Mouse (Mus musculus): ENCODE measurements around the gene Add3. TPM values are rescaled to one million over a fixed set of nuclear protein-coding genes. Genes with fewer than 3 reads are reported as not detected.
"Not testable (repeated sequence)": the region's sequence is repeated elsewhere in the genome, so short reads cannot be mapped to it uniquely, and the experiment has no call there.

Add3 gene
- total RNA-seq, 2 experiments from 2014 or later = 84.4 to 86.9 TPM

- Histone ChIP-seq H3K27ac (no peak overlapping the region), H3K4me3 (no peak overlapping the region)
- no peak for DNase-seq (ENCODE audit: extremely low spot score in 1 of 2, low spot score in 2 of 2)
- TF ChIP-seq CTCF (IDR thresholded peaks at IDR 0.05) = no peak
- intact Hi-C loops (cut with DNase I) = no loop called here
These were observed 61.9 kb downstream of the Add3 start for GRCm38 (mm10) chr19:53202116-53202515.

GRCm38 (mm10) chr19:53206986-53207385, 66.7 kb downstream of the Add3 start:
- DNase-seq (ENCODE audit: extremely low spot score in 1 of 2, low spot score in 2 of 2) = no peak
- no peak overlapping the region for H3K27ac ChIP-seq
- no peak for TF ChIP-seq CTCF (IDR thresholded peaks at IDR 0.05)
- H3K4me3 ChIP-seq = no peak overlapping the region
- intact Hi-C loops (cut with DNase I) = no loop called here

- Histone ChIP-seq H3K4me3 (no peak overlapping the region), H3K27ac (no peak overlapping the region; the same call in 1 of the 2 replicates)
- intact Hi-C loops (cut with DNase I) = no loop called here
- DNase-seq (ENCODE audit: extremely low spot score in 1 of 2, low spot score in 2 of 2) = no peak
- TF ChIP-seq CTCF (IDR thresholded peaks at IDR 0.05) = no peak
These were observed 68.6 kb downstream of the Add3 start for GRCm38 (mm10) chr19:53208830-53209229.

- intact Hi-C loops (cut with DNase I) = no loop called here
- TF ChIP-seq CTCF (IDR thresholded peaks at IDR 0.05) = no peak
- no peak for DNase-seq (ENCODE audit: extremely low spot score in 1 of 2, low spot score in 2 of 2)
These were observed 70.0 kb downstream of the Add3 start for GRCm38 (mm10) chr19:53210251-53210650.

GRCm38 (mm10) chr19:53215352-53215751, 75.1 kb downstream of the Add3 start:
- no peak for TF ChIP-seq CTCF (IDR thresholded peaks at IDR 0.05)
- intact Hi-C loops (cut with DNase I) = no loop called here
- Histone ChIP-seq H3K27ac (no peak overlapping the region), H3K4me3 (no peak overlapping the region)
- no peak for DNase-seq (ENCODE audit: extremely low spot score in 1 of 2, low spot score in 2 of 2)

More at GRCm38 (mm10) chr19:53210251-53210650, 70.0 kb downstream of the Add3 start:
- Histone ChIP-seq H3K27ac (no peak overlapping the region; the same call in 1 of the 2 replicates), H3K4me3 (no peak overlapping the region)

- intact Hi-C loops (cut with DNase I) = no loop called here
- no peak overlapping the region for H3K27ac ChIP-seq
These were observed 76.7 kb downstream of the Add3 start for GRCm38 (mm10) chr19:53216761-53217538.

GRCm38 (mm10) chr19:53217837-53218236, 77.6 kb downstream of the Add3 start:
- intact Hi-C loops (cut with DNase I) = no loop called here
- no peak overlapping the region for H3K27ac ChIP-seq
- no peak for DNase-seq (ENCODE audit: extremely low spot score in 1 of 2, low spot score in 2 of 2)
- no peak for TF ChIP-seq CTCF (IDR thresholded peaks at IDR 0.05)
- H3K4me3 ChIP-seq = no peak overlapping the region

More at GRCm38 (mm10) chr19:53216761-53217538, 76.7 kb downstream of the Add3 start:
- no peak for DNase-seq (ENCODE audit: extremely low spot score in 1 of 2, low spot score in 2 of 2)
- H3K4me3 ChIP-seq = no peak overlapping the region
- no peak for TF ChIP-seq CTCF (IDR thresholded peaks at IDR 0.05)

- DNase-seq (ENCODE audit: extremely low spot score in 1 of 2, low spot score in 2 of 2) = no peak
- Histone ChIP-seq H3K4me3 (no peak overlapping the region), H3K27ac (no peak overlapping the region)
- no peak for TF ChIP-seq CTCF (IDR thresholded peaks at IDR 0.05)
- intact Hi-C loops (cut with DNase I) = no loop called here
These were observed 79.1 kb downstream of the Add3 start for GRCm38 (mm10) chr19:53219305-53219704.

GRCm38 (mm10) chr19:53221186-53221585, 80.9 kb downstream of the Add3 start:
- intact Hi-C loops (cut with DNase I) = no loop called here
- Histone ChIP-seq H3K27ac (no peak overlapping the region), H3K4me3 (no peak overlapping the region)
- TF ChIP-seq CTCF (IDR thresholded peaks at IDR 0.05) = no peak
- no peak for DNase-seq (ENCODE audit: extremely low spot score in 1 of 2, low spot score in 2 of 2)

GRCm38 (mm10) chr19:53225249-53226070, 85.2 kb downstream of the Add3 start:
- intact Hi-C loops (cut with DNase I) = loop anchor here (5.0 kb wide), 2 partner anchors 83 to 218 kb away; partner anchors contain the start of gene Add3
- not testable (repeated sequence) for H3K4me3 ChIP-seq; DNase-seq (ENCODE audit: extremely low spot score in 1 of 2, low spot score in 2 of 2); H3K27ac ChIP-seq

GRCm38 (mm10) chr19:53226651-53227050, 86.4 kb downstream of the Add3 start:
- Histone ChIP-seq H3K27ac (no peak overlapping the region), H3K4me3 (no peak overlapping the region)
- DNase-seq (ENCODE audit: extremely low spot score in 1 of 2, low spot score in 2 of 2) = no peak
- intact Hi-C loops (cut with DNase I) = loop anchor here (5.0 kb wide), 2 partner anchors 84 to 219 kb away; partner anchors contain the start of gene Add3
- TF ChIP-seq CTCF (IDR thresholded peaks at IDR 0.05) = no peak

Data from left cerebral cortex, adult 2 months (tissue).